Mouse (Mus musculus) bone marrow, adult 2 months (tissue): ENCODE measurements around the gene Gdf7. TPM values are rescaled to one million over a fixed set of nuclear protein-coding genes. Genes with fewer than 3 reads are reported as not detected.

ENCODE experiments used
- H3K27ac ChIP-seq: fragments of 200-500 bp; 2 replicates; pipeline ENCODE4 v1.5.1; 2012; ENCODE audit warnings: low read depth, mild to moderate bottlenecking, control low read depth, inconsistent platforms, low read length; ENCODE audit not compliant: control insufficient read depth, poor library complexity, insufficient read depth
- H3K4me1 ChIP-seq: fragments of 200-500 bp; 2 replicates; pipeline ENCODE4 v1.6.1; 2011; ENCODE audit warnings: low read length; ENCODE audit not compliant: control insufficient read depth, insufficient read depth
- H3K4me3 ChIP-seq: fragments of 200-500 bp; replicated peaks from 2 replicates; pipeline ENCODE3; 2011; ENCODE audit warnings: mild to moderate bottlenecking, low read depth, low read length, control low read depth; ENCODE audit not compliant: control insufficient read depth
- CTCF ChIP-seq: fragments of 200-500 bp; IDR thresholded peaks from 2 replicates; pipeline ENCODE4 v1.5.1; 2011; ENCODE audit warnings: low read length, control low read depth; ENCODE audit not compliant: control insufficient read depth, insufficient read depth
- POLR2A ChIP-seq: fragments of 200-500 bp; IDR thresholded peaks from 2 replicates; pipeline ENCODE4 v1.6.1; 2011; ENCODE audit warnings: low read depth, mild to moderate bottlenecking, control low read depth, low read length, borderline replicate concordance; ENCODE audit not compliant: control insufficient read depth
- WGBS: fragments of 180-500 bp; shearing (Covaris S2); methylation state at CpG from one replicate; pipeline ENCODE4 v1.1.7; 2018; 5-methylcytosine and 5-hydroxymethylcytosine counted together
- polyA plus RNA-seq: library from polyadenylated mRNA; stranded (reverse); fragments of >200 nt; gene quantifications from 2 replicates; pipeline ENCODE4 v1.2.4, GENCODE M21; 2011; ENCODE audit warnings: low replicate concordance; ENCODE audit not compliant: missing spikeins, insufficient read depth, insufficient read length

Gene Gdf7
- polyA plus RNA-seq, 1 experiment = not detected

GRCm38 (mm10) chr12:8325245-8325942 is 23.6 kb upstream of the Gdf7 start:
- Histone ChIP-seq H3K4me1 (no peaks in the 10 kb centered on the region; the same call in 1 of the 2 replicates), H3K27ac (no peak overlapping the region), H3K4me3 (no peak overlapping the region)
- TF ChIP-seq CTCF (no peak), POLR2A (no peak)
- 87% methylated on average over 13 of the region's 13 CpGs for WGBS

DNA sequence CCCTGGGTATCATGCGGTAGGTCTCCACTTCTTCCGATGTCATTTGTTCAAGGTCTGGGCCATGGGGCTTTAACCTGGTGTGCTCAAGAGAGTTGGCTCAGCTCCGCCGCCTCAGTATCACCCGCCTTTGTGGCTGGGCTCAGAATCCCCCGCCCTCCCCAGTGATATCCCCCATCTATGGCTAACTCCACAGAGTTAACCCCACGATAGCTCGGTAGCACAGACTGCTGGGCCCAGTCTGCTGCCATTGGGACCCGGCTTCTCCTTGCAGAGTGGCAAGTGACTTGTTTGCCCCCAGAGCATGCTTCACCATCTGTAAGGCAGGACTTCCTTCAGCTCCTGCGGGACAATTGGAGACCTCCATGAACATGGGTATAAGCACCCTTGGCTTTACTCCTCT is 22.3 kb upstream of the Gdf7 start:
- H3K4me3 ChIP-seq = no peak overlapping the region
- 91% methylated on average over 10 of the region's 10 CpGs for WGBS
- no peaks in the 10 kb centered on the region; the same call in 1 of the 2 replicates for H3K4me1 ChIP-seq
- no peak for TF ChIP-seq POLR2A
- TF ChIP-seq CTCF = no peak
- H3K27ac ChIP-seq = no peak overlapping the region

DNA sequence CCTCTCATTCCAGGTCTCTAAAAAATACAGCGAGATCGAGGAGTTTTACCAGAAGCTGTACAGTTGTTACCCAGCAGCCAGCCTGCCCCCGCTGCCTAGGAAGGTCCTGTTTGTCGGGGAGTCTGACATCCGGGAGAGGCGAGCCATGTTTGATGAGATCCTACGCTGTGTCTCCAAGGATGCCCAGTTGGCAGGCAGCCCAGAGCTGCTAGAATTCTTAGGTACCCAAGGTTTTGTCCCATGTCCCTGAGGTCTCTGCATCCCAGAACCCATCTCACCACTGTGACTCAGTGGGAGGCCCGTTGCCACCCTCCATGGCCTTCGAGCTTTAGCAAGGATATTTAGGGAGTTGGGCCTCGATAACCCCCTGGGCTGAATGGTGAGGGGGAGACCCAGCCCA is 19.8 kb upstream of the Gdf7 start:
- Histone ChIP-seq H3K4me3 (no peak overlapping the region), H3K4me1 (no peaks in the 10 kb centered on the region), H3K27ac (no peak overlapping the region)
- TF ChIP-seq POLR2A (no peak), CTCF (no peak)
- 89% methylated on average over 10 of the region's 10 CpGs for WGBS

- TF ChIP-seq CTCF = peak; percentile 94
- no peak; the same call in 1 of the 2 replicates for TF ChIP-seq POLR2A
- Histone ChIP-seq H3K4me1 (no peaks in the 10 kb centered on the region), H3K27ac (no peak overlapping the region), H3K4me3 (no peak overlapping the region)
- WGBS = 39% methylated on average over 5 of the region's 5 CpGs
These were observed 18.4 kb upstream of the Gdf7 start for GRCm38 (mm10) chr12:8320084-8320713.

- no peak overlapping the region for H3K4me3 ChIP-seq
- H3K4me1 ChIP-seq = peaks cover 1% of the 10 kb centered on the region; the same call in 1 of the 2 replicates
- H3K27ac ChIP-seq = no peak overlapping the region
- TF ChIP-seq POLR2A = no peak
- no peak for TF ChIP-seq CTCF
- 93% methylated on average over 5 of the region's 5 CpGs for WGBS
These were observed 14.8 kb upstream of the Gdf7 start for GRCm38 (mm10) chr12:8316541-8316940.

DNA sequence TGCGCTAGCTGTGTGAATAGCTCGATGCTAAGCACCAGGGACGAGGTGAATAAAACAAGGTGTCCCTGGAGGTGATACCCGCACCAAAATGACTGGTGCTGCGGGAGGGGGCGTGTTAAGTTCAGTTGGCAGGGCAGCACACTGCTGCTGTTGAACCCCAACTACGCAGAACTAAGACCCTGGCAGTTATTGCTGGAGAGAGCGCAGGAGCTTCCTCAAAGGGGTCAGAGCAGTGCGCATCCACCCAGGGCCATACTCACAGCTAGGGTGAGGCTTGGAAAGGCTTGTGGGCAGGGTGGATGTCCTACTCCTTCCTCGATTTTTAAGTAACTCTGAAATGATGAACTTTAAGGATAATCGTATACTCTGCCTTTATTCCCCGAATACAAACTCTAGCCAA is 12.0 kb upstream of the Gdf7 start:
- no peak overlapping the region; the same call in 1 of the 2 replicates for H3K27ac ChIP-seq
- TF ChIP-seq POLR2A (no peak), CTCF (no peak)
- peaks cover 1% of the 10 kb centered on the region; the same call in 1 of the 2 replicates for H3K4me1 ChIP-seq
- 17% methylated on average over 12 of the region's 12 CpGs for WGBS
- H3K4me3 ChIP-seq = peak overlapping the region; percentile 94

DNA sequence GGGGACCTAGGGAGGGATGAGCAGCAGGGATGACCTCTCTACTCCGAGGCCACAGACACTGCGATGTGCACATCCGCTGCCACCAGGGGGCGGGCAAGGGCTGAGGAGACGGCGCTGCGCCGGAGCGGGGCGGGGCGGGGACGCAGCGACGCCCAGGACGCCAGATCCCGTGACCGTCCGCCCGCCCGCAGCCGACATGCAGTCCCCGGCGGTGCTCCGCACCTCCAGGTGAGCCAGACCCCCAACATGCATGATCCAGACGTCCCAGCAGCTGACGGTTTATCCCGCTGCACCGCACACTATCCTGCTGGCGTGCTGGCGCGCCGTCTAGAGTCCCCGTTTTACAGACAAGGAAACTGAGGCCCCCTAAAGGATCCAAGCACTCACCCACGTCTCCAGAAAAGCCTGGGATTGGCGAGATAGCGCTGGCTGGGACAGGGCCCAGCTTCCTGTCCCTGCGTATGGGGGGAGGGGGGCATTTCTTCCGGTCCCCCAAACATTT is 11.6 kb upstream of the Gdf7 start, which contains the start of gene Hs1bp3:
TSS of gene Hs1bp3 (plus strand) at position 163 of the 502 bp plus-strand sequence.
- Histone ChIP-seq H3K27ac (no peak within 1 kb of the TSS; the same call in 1 of the 2 replicates), H3K4me3 (peak within 1 kb of the TSS; percentile 94), H3K4me1 (peaks cover 1% of the 10 kb centered on the region; the same call in 1 of the 2 replicates)
- TF ChIP-seq CTCF (peak; percentile 89), POLR2A (peak; percentile 52; the same call in 1 of the 2 replicates)
- under 1% methylated on average over 38 of the region's 38 CpGs for WGBS

DNA sequence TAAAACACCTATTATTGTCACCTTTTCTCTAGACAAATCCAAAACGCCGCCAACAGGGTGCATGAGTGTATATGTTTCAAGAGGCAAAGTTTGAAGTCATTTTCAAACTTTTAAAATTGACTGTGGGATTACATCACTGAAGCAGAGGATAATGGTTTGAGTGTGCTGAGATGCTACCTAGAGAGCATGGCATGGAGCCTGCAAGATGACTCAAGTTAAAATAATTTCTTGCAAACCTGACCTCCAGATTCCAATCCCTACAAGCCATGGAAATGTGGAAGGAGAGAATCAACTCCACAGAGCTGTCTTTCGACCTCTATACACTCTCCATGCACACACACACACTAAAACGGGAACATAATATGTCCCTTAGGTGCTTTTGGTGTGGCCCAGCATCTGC is 10.5 kb upstream of the Gdf7 start:
- H3K27ac ChIP-seq = no peak overlapping the region
- H3K4me1 ChIP-seq = peaks cover 1% of the 10 kb centered on the region; the same call in 1 of the 2 replicates
- H3K4me3 ChIP-seq = no peak overlapping the region
- WGBS = 69% methylated on average over 4 of the region's 4 CpGs
- TF ChIP-seq CTCF (no peak), POLR2A (no peak)
